ENCODE assay signal across 9 mouse cellular contexts in the genomic region with DNA sequence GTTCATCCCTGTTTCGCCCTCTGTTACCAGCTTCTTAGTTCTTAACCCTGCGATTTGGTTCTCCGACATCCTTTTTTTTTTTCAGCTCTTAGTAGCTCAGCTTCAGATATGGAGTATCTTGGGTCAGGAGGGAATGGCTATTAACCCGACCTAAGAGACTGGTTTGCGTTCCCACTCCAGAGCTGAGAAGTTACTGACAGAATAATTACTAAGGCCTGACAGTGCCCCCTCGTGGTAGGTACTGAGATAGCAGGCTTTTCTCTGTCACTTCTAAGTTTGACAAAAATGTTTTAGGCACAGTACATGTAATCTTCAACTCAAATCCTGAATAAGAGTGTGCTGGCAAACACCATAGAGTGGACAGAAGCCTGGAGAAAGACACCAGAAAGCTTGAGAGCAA. TPM values are rescaled to one million over a fixed set of nuclear protein-coding genes. Genes with fewer than 3 reads are reported as not detected.
DNase-seq lines count a peak whose midpoint lies in the region; ATAC-seq lines count a peak whose summit lies in the region.
"Had no signal": no experiment of that assay in that cellular context is flagged by ENCODE, and none has a peak within 500 bp of the region (broad histone marks: within the 10 kb centered on the region; RNA-seq: fewer than 3 reads in every experiment).

No protein-coding gene starts in this region.

- no peak overlapping the region for H3K27ac ChIP-seq in hindbrain, embryonic 10.5 days
- no peak overlapping the region for H3K27ac ChIP-seq in hindbrain, embryonic 16.5 days (ENCODE audit: low read depth, low read length)
- no peak overlapping the region for H3K27ac ChIP-seq in forebrain, embryonic 13.5 days
- H3K27ac ChIP-seq: macrophage had no signal

- DNase-seq in hindbrain, embryonic 10.5 days (ENCODE audit: low spot score), result peak; percentile 72
- DNase-seq in c-Kit-positive CD71-positive TER-119-negative erythroid progenitor cells, embryonic 14.5 days (ENCODE audit: low read depth), result peak; percentile 25
- DNase-seq in hindlimb bud, embryonic 11.5 days (ENCODE audit: extremely low spot score, low read depth, low spot score), result peak; percentile 52
- peak; percentile 63 to 77 for DNase-seq in left cerebral cortex, adult 18-20 months (ENCODE audit: low spot score in 2 of 2)
- DNase-seq in mesoderm, embryonic 11.5 days (ENCODE audit: low read depth, low spot score), result peak; percentile 70
- peak; percentile 52 to 80 for DNase-seq in spleen, postnatal 4 days (ENCODE audit: low spot score in 2 of 2)

- ATAC-seq in hindbrain, embryonic 16.5 days, result no peak
- ATAC-seq in forebrain, embryonic 13.5 days, result peak; percentile 51; the same call in 1 of the 2 replicates

- no peak overlapping the region for H3K4me3 ChIP-seq in hindbrain, embryonic 10.5 days
- H3K4me3 ChIP-seq in hindbrain, embryonic 16.5 days (ENCODE audit: low read length), result no peak overlapping the region
- no peak overlapping the region for H3K4me3 ChIP-seq in forebrain, embryonic 13.5 days

- H3K9me3 ChIP-seq in hindbrain, embryonic 10.5 days, result no peaks in the 10 kb centered on the region
- H3K9me3 ChIP-seq in hindbrain, embryonic 16.5 days (ENCODE audit: control insufficient read depth, low read length), result no peaks in the 10 kb centered on the region
- no peaks in the 10 kb centered on the region for H3K9me3 ChIP-seq in forebrain, embryonic 13.5 days (replicated peaks)

- WGBS in hindbrain, embryonic 10.5 days, result 28% methylated on average over 6 of the region's 6 CpGs
- WGBS in hindbrain, embryonic 16.5 days, result 28% methylated on average over 6 of the region's 6 CpGs
- 26% methylated on average over 6 of the region's 6 CpGs for WGBS in forebrain, embryonic 13.5 days

- H3K36me3 ChIP-seq in hindbrain, embryonic 10.5 days, result 0 out of 2 replicates have a peak, but pooled peaks cover 2% of the 10 kb centered on the region
- H3K36me3 ChIP-seq in hindbrain, embryonic 16.5 days (ENCODE audit: control insufficient read depth, insufficient read depth, low read length), result no peaks in the 10 kb centered on the region
- H3K36me3 ChIP-seq in forebrain, embryonic 13.5 days (ENCODE audit: poor library complexity, severe bottlenecking), result peaks cover 8% of the 10 kb centered on the region; the same call in 1 of the 2 replicates

- H3K27me3 ChIP-seq in hindbrain, embryonic 10.5 days (ENCODE audit: insufficient read depth, poor library complexity, severe bottlenecking), result no peaks in the 10 kb centered on the region
- no peaks in the 10 kb centered on the region for H3K27me3 ChIP-seq in hindbrain, embryonic 16.5 days (replicated peaks; ENCODE audit: control insufficient read depth, insufficient read depth, low read length)
- H3K27me3 ChIP-seq in forebrain, embryonic 13.5 days, result no peaks in the 10 kb centered on the region

- H3K4me1 ChIP-seq in hindbrain, embryonic 10.5 days (replicated peaks), result peaks cover 11% of the 10 kb centered on the region
- no peaks in the 10 kb centered on the region for H3K4me1 ChIP-seq in hindbrain, embryonic 16.5 days (ENCODE audit: control insufficient read depth, insufficient read depth, low read depth, low read length)
- H3K4me1 ChIP-seq in forebrain, embryonic 13.5 days, result no peaks in the 10 kb centered on the region

- no peak overlapping the region for H3K9ac ChIP-seq in hindbrain, embryonic 16.5 days (ENCODE audit: low read depth, low read length)
- no peak overlapping the region for H3K9ac ChIP-seq in forebrain, embryonic 13.5 days

- no peak overlapping the region for H3K4me2 ChIP-seq in hindbrain, embryonic 16.5 days (ENCODE audit: low read length)
- H3K4me2 ChIP-seq in forebrain, embryonic 13.5 days, result no peak overlapping the region

RNA-seq across cellular contexts. Expression of gene Gtf2a1l, which starts 27.4 kb away (rescaled TPM):
- polyA plus RNA-seq in hindbrain, embryonic 10.5 days (2016; fragmentation: Nextera tagmentation; extraction: Ambion mirVana), result 0.10 and 0.43 TPM in 2 replicates
- 0.25 and 0.35 TPM in 2 replicates for polyA plus RNA-seq in hindbrain, embryonic 16.5 days (2015; fragmentation: Nextera tagmentation; extraction: Ambion mirVana)
- 0.15 and 0.16 TPM in 2 replicates for polyA plus RNA-seq in forebrain, embryonic 13.5 days (2015; fragmentation: Nextera tagmentation; extraction: Ambion mirVana)
- under 1 TPM; 0.47 to 0.63 TPM for total RNA-seq in left cerebral cortex, adult 18-20 months (2021)
- polyA plus RNA-seq: macrophage had no signal

RNA-seq across cellular contexts. Expression of gene Ston1, which starts 43.5 kb away (rescaled TPM):
- polyA plus RNA-seq in hindbrain, embryonic 10.5 days (2016; fragmentation: Nextera tagmentation; extraction: Ambion mirVana), result 1.4 and 2.3 TPM in 2 replicates
- 1.7 and 2.1 TPM in 2 replicates for polyA plus RNA-seq in hindbrain, embryonic 16.5 days (2015; fragmentation: Nextera tagmentation; extraction: Ambion mirVana)
- 2.4 and 3.2 TPM in 2 replicates for polyA plus RNA-seq in forebrain, embryonic 13.5 days (2015; fragmentation: Nextera tagmentation; extraction: Ambion mirVana)
- total RNA-seq in left cerebral cortex, adult 18-20 months (2021), result 1 to 10 TPM; 5.6 to 6.2 TPM
